Mouse (Mus musculus): Measurements from ENCODE around the gene Atf7ip. TPM values are rescaled to one million over a fixed set of nuclear protein-coding genes. Genes with fewer than 3 reads are reported as not detected.

The Atf7ip gene
- polyA plus RNA-seq, 1 experiment from 2014 or later: 31.2 TPM

- Histone ChIP-seq H3K9me3 (ENCODE audit: control insufficient read depth, low read length) (0 out of 2 replicates have a peak, but pooled peaks cover 3% of the 10 kb centered on the region), H3K27me3 (replicated peaks; ENCODE audit: control insufficient read depth, insufficient read depth, low read length) (no peaks in the 10 kb centered on the region), H3K4me1 (replicated peaks; ENCODE audit: control insufficient read depth, insufficient read depth, low read length) (no peaks in the 10 kb centered on the region), H3K27ac (ENCODE audit: low read depth, low read length) (no peak overlapping the region), H3K4me3 (ENCODE audit: low read depth, low read length) (no peak overlapping the region), H3K36me3 (ENCODE audit: control insufficient read depth, insufficient read depth, low read length) (no peaks in the 10 kb centered on the region), H3K4me2 (no peak overlapping the region), H3K9ac (ENCODE audit: low read depth, low read length) (no peak overlapping the region)
- WGBS: 85% methylated on average over 2 of the region's 2 CpGs
- ATAC-seq (replicated peaks; ENCODE audit: low FRiP score): no peak
- no peak for DNase-seq (ENCODE audit: low spot score)
Measured at GRCm38 (mm10) chr6:136644171-136644570, 138.2 kb downstream of the Atf7ip start.

GRCm38 (mm10) chr6:136645754-136646153, 139.8 kb downstream of the Atf7ip start:
- H3K4me1 ChIP-seq (replicated peaks; ENCODE audit: control insufficient read depth, insufficient read depth, low read length): no peaks in the 10 kb centered on the region
- no peak for ATAC-seq (replicated peaks; ENCODE audit: low FRiP score)
- H3K36me3 ChIP-seq (ENCODE audit: control insufficient read depth, insufficient read depth, low read length): no peaks in the 10 kb centered on the region
- H3K4me3 ChIP-seq (ENCODE audit: low read depth, low read length): no peak overlapping the region
- no peaks in the 10 kb centered on the region for H3K27me3 ChIP-seq (replicated peaks; ENCODE audit: control insufficient read depth, insufficient read depth, low read length)
- 0 out of 2 replicates have a peak, but pooled peaks cover 3% of the 10 kb centered on the region for H3K9me3 ChIP-seq (ENCODE audit: control insufficient read depth, low read length)
- no peak overlapping the region for H3K4me2 ChIP-seq
- 59% methylated on average over 9 of the region's 9 CpGs for WGBS
- H3K27ac ChIP-seq (ENCODE audit: low read depth, low read length): no peak overlapping the region
- DNase-seq (ENCODE audit: low spot score): no peak
- no peak overlapping the region for H3K9ac ChIP-seq (ENCODE audit: low read depth, low read length)

- no peak overlapping the region for H3K9ac ChIP-seq (ENCODE audit: low read depth, low read length)
- DNase-seq (ENCODE audit: low spot score): no peak
- 0 out of 2 replicates have a peak, but pooled peaks cover 3% of the 10 kb centered on the region for H3K9me3 ChIP-seq (ENCODE audit: control insufficient read depth, low read length)
- no peak overlapping the region for H3K4me2 ChIP-seq
- H3K36me3 ChIP-seq (ENCODE audit: control insufficient read depth, insufficient read depth, low read length): no peaks in the 10 kb centered on the region
- H3K27ac ChIP-seq (ENCODE audit: low read depth, low read length): no peak overlapping the region
- H3K4me1 ChIP-seq (replicated peaks; ENCODE audit: control insufficient read depth, insufficient read depth, low read length): no peaks in the 10 kb centered on the region
- ATAC-seq (replicated peaks; ENCODE audit: low FRiP score): no peak
- no peak overlapping the region for H3K4me3 ChIP-seq (ENCODE audit: low read depth, low read length)
- no peaks in the 10 kb centered on the region for H3K27me3 ChIP-seq (replicated peaks; ENCODE audit: control insufficient read depth, insufficient read depth, low read length)
- WGBS: 56% methylated on average over 6 of the region's 6 CpGs
Measured at GRCm38 (mm10) chr6:136646207-136646606, 140.2 kb downstream of the Atf7ip start.

- 60% methylated on average over 10 of the region's 10 CpGs for WGBS
- no peak for DNase-seq (ENCODE audit: low spot score)
- Histone ChIP-seq H3K36me3 (ENCODE audit: control insufficient read depth, insufficient read depth, low read length) (no peaks in the 10 kb centered on the region), H3K27me3 (replicated peaks; ENCODE audit: control insufficient read depth, insufficient read depth, low read length) (no peaks in the 10 kb centered on the region), H3K4me2 (no peak overlapping the region), H3K4me3 (ENCODE audit: low read depth, low read length) (no peak overlapping the region), H3K9me3 (ENCODE audit: control insufficient read depth, low read length) (0 out of 2 replicates have a peak, but pooled peaks cover 3% of the 10 kb centered on the region), H3K4me1 (replicated peaks; ENCODE audit: control insufficient read depth, insufficient read depth, low read length) (no peaks in the 10 kb centered on the region), H3K27ac (ENCODE audit: low read depth, low read length) (no peak overlapping the region), H3K9ac (ENCODE audit: low read depth, low read length) (no peak overlapping the region)
- peak; percentile 44 for ATAC-seq (replicated peaks; ENCODE audit: low FRiP score)
Measured at GRCm38 (mm10) chr6:136647455-136647861, 141.5 kb downstream of the Atf7ip start.

- Histone ChIP-seq H3K36me3 (ENCODE audit: control insufficient read depth, insufficient read depth, low read length) (no peaks in the 10 kb centered on the region), H3K27me3 (replicated peaks; ENCODE audit: control insufficient read depth, insufficient read depth, low read length) (no peaks in the 10 kb centered on the region), H3K9me3 (ENCODE audit: control insufficient read depth, low read length) (no peaks in the 10 kb centered on the region), H3K4me2 (no peak overlapping the region), H3K27ac (ENCODE audit: low read depth, low read length) (no peak overlapping the region), H3K4me3 (ENCODE audit: low read depth, low read length) (no peak overlapping the region), H3K9ac (ENCODE audit: low read depth, low read length) (no peak overlapping the region), H3K4me1 (replicated peaks; ENCODE audit: control insufficient read depth, insufficient read depth, low read length) (no peaks in the 10 kb centered on the region; the same call in 1 of the 2 replicates)
- WGBS: 84% methylated on average over 8 of the region's 8 CpGs
- DNase-seq (ENCODE audit: low spot score): no peak
- no peak for ATAC-seq (replicated peaks; ENCODE audit: low FRiP score)
Measured at GRCm38 (mm10) chr6:136650664-136651063, 144.7 kb downstream of the Atf7ip start.

GRCm38 (mm10) chr6:136653331-136653730, 147.4 kb downstream of the Atf7ip start:
- 43% methylated on average over 5 of the region's 5 CpGs for WGBS
- no peak overlapping the region for H3K9ac ChIP-seq (ENCODE audit: low read depth, low read length)
- H3K4me2 ChIP-seq: no peak overlapping the region
- no peak for ATAC-seq (replicated peaks; ENCODE audit: low FRiP score)
- no peaks in the 10 kb centered on the region for H3K9me3 ChIP-seq (ENCODE audit: control insufficient read depth, low read length)
- no peaks in the 10 kb centered on the region for H3K36me3 ChIP-seq (ENCODE audit: control insufficient read depth, insufficient read depth, low read length)
- H3K27me3 ChIP-seq (replicated peaks; ENCODE audit: control insufficient read depth, insufficient read depth, low read length): no peaks in the 10 kb centered on the region
- no peaks in the 10 kb centered on the region; the same call in 1 of the 2 replicates for H3K4me1 ChIP-seq (replicated peaks; ENCODE audit: control insufficient read depth, insufficient read depth, low read length)
- H3K4me3 ChIP-seq (ENCODE audit: low read depth, low read length): no peak overlapping the region
- no peak for DNase-seq (ENCODE audit: low spot score)
- H3K27ac ChIP-seq (ENCODE audit: low read depth, low read length): no peak overlapping the region

GRCm38 (mm10) chr6:136654470-136654869, 148.5 kb downstream of the Atf7ip start:
- ATAC-seq (replicated peaks; ENCODE audit: low FRiP score) (no peak), DNase-seq (ENCODE audit: low spot score) (no peak)
- Histone ChIP-seq H3K36me3 (ENCODE audit: control insufficient read depth, insufficient read depth, low read length) (no peaks in the 10 kb centered on the region), H3K27me3 (replicated peaks; ENCODE audit: control insufficient read depth, insufficient read depth, low read length) (no peaks in the 10 kb centered on the region), H3K27ac (ENCODE audit: low read depth, low read length) (no peak overlapping the region), H3K4me3 (ENCODE audit: low read depth, low read length) (no peak overlapping the region), H3K9ac (ENCODE audit: low read depth, low read length) (no peak overlapping the region), H3K4me2 (no peak overlapping the region), H3K4me1 (replicated peaks; ENCODE audit: control insufficient read depth, insufficient read depth, low read length) (no peaks in the 10 kb centered on the region; the same call in 1 of the 2 replicates), H3K9me3 (ENCODE audit: control insufficient read depth, low read length) (no peaks in the 10 kb centered on the region)
- whole genome bisulfite sequencing: 73% methylated on average over 20 of the region's 20 CpGs

- Histone ChIP-seq H3K27ac (ENCODE audit: low read depth, low read length) (no peak overlapping the region), H3K4me1 (replicated peaks; ENCODE audit: control insufficient read depth, insufficient read depth, low read length) (no peaks in the 10 kb centered on the region; the same call in 1 of the 2 replicates), H3K27me3 (replicated peaks; ENCODE audit: control insufficient read depth, insufficient read depth, low read length) (peaks cover 5% of the 10 kb centered on the region), H3K4me2 (peak overlapping the region; percentile 0), H3K9me3 (ENCODE audit: control insufficient read depth, low read length) (no peaks in the 10 kb centered on the region), H3K36me3 (ENCODE audit: control insufficient read depth, insufficient read depth, low read length) (no peaks in the 10 kb centered on the region), H3K9ac (ENCODE audit: low read depth, low read length) (no peak overlapping the region), H3K4me3 (ENCODE audit: low read depth, low read length) (no peak overlapping the region)
- ATAC-seq (replicated peaks; ENCODE audit: low FRiP score) (no peak), DNase-seq (ENCODE audit: low spot score) (no peak)
- 61% methylated on average over 11 of the region's 11 CpGs for WGBS
Measured at GRCm38 (mm10) chr6:136655786-136656185, 149.8 kb downstream of the Atf7ip start.

- H3K4me2 ChIP-seq: no peak overlapping the region
- H3K4me3 ChIP-seq (ENCODE audit: low read depth, low read length): no peak overlapping the region
- H3K36me3 ChIP-seq (ENCODE audit: control insufficient read depth, insufficient read depth, low read length): no peaks in the 10 kb centered on the region
- no peak overlapping the region for H3K27ac ChIP-seq (ENCODE audit: low read depth, low read length)
- DNase-seq (ENCODE audit: low spot score) (no peak), ATAC-seq (replicated peaks; ENCODE audit: low FRiP score) (no peak)
- H3K27me3 ChIP-seq (replicated peaks; ENCODE audit: control insufficient read depth, insufficient read depth, low read length): peaks cover 29% of the 10 kb centered on the region
- H3K9ac ChIP-seq (ENCODE audit: low read depth, low read length): no peak overlapping the region
- WGBS: 75% methylated on average over 4 of the region's 4 CpGs
- H3K9me3 ChIP-seq (ENCODE audit: control insufficient read depth, low read length): no peaks in the 10 kb centered on the region
- H3K4me1 ChIP-seq (replicated peaks; ENCODE audit: control insufficient read depth, insufficient read depth, low read length): 0 out of 2 replicates have a peak, but pooled peaks cover 3% of the 10 kb centered on the region
Measured at GRCm38 (mm10) chr6:136658303-136658702, 152.3 kb downstream of the Atf7ip start.
